Mouse (Mus musculus) lung, embryonic 15.5 days (tissue): ENCODE data around the gene Sde2. TPM values are rescaled to one million over a fixed set of nuclear protein-coding genes. Genes with fewer than 3 reads are reported as not detected.
"Not testable (repeated sequence)": the region's sequence is repeated elsewhere in the genome, so short reads cannot be mapped to it uniquely, and the experiment has no call there.

Experiments
- ATAC-seq: fragments of 200-750 bp; cut with Nextera tagmentation; 2 replicates; pipeline ENCODE4 v1.8.0; 2017; ENCODE audit warnings: moderate number of reproducible peaks, borderline replicate concordance; ENCODE audit not compliant: low FRiP score, low TSS enrichment; ENCODE audit errors: extremely low read depth
- H3K27ac ChIP-seq: fragments of 300-500 bp; sonication (generic); 2 replicates; pipeline ENCODE4 v1.5.1; 2015; ENCODE audit warnings: moderate library complexity, mild to moderate bottlenecking, inconsistent platforms
- H3K27me3 ChIP-seq: fragments of 300-500 bp; sonication (generic); 2 replicates; pipeline ENCODE4 v1.6.1; 2015; ENCODE audit warnings: inconsistent platforms
- H3K36me3 ChIP-seq: fragments of 300-500 bp; sonication (generic); 2 replicates; pipeline ENCODE4 v1.6.1; 2015; ENCODE audit warnings: inconsistent platforms
- H3K4me1 ChIP-seq: fragments of 300-500 bp; sonication (generic); 2 replicates; pipeline ENCODE4 v1.6.1; 2015; ENCODE audit warnings: inconsistent platforms
- H3K4me2 ChIP-seq: fragments of 300-500 bp; sonication (generic); 2 replicates; pipeline ENCODE4 v1.6.1; 2015; ENCODE audit warnings: inconsistent platforms, mild to moderate bottlenecking, moderate library complexity
- H3K4me3 ChIP-seq: fragments of 300-500 bp; sonication (generic); 2 replicates; pipeline ENCODE4 v1.5.1; 2015; ENCODE audit warnings: mild to moderate bottlenecking, inconsistent platforms
- H3K9ac ChIP-seq: fragments of 300-500 bp; sonication (generic); 2 replicates; pipeline ENCODE4 v1.6.1; 2015; ENCODE audit warnings: inconsistent platforms
- H3K9me3 ChIP-seq: fragments of 300-500 bp; sonication (generic); 2 replicates; pipeline ENCODE4 v1.6.1; 2016; ENCODE audit warnings: inconsistent platforms
- WGBS: fragments of 180-500 bp; shearing (Covaris S2); methylation state at CpG from one replicate; pipeline ENCODE4 v1.1.7; 2015; 5-methylcytosine and 5-hydroxymethylcytosine counted together
- polyA plus RNA-seq: library from polyadenylated mRNA; unstranded; fragments of >200 nt; fragmentation: Nextera tagmentation; extraction: Ambion mirVana; gene quantifications from 2 replicates; pipeline ENCODE4 v1.2.1, GENCODE M21; 2015

The Sde2 gene
- polyA plus RNA-seq, 1 experiment from 2014 or later: 36.6 TPM

- not testable (repeated sequence) for H3K27ac ChIP-seq, H3K9me3 ChIP-seq, H3K4me1 ChIP-seq, ATAC-seq, H3K36me3 ChIP-seq, H3K9ac ChIP-seq
- 5% methylated on average over 51 of the region's 51 CpGs for WGBS
- Histone ChIP-seq H3K4me2 (peak overlapping the region; percentile 37), H3K4me3 (peak overlapping the region; percentile 10; the same call in 1 of the 2 replicates), H3K27me3 (peaks cover 42% of the 10 kb centered on the region)
Observed at GRCm38 (mm10) chr1:180894088-180894987, 43.4 kb downstream of the Sde2 start.

- Histone ChIP-seq H3K9me3 (no peaks in the 10 kb centered on the region), H3K4me3 (no peak overlapping the region), H3K27ac (no peak overlapping the region), H3K4me2 (no peak overlapping the region), H3K27me3 (no peaks in the 10 kb centered on the region), H3K36me3 (peaks cover 2% of the 10 kb centered on the region; the same call in 1 of the 2 replicates), H3K9ac (no peak overlapping the region), H3K4me1 (peaks cover 18% of the 10 kb centered on the region)
- 2% methylated on average over 4 of the region's 4 CpGs for WGBS
- no peak for ATAC-seq
Observed at GRCm38 (mm10) chr1:180901107-180901506, 50.2 kb downstream of the Sde2 start.

- H3K9ac ChIP-seq: no peak overlapping the region
- H3K4me1 ChIP-seq: peaks cover 18% of the 10 kb centered on the region
- H3K4me2 ChIP-seq: no peak overlapping the region
- no peak overlapping the region for H3K27ac ChIP-seq
- no peaks in the 10 kb centered on the region for H3K9me3 ChIP-seq
- WGBS: 28% methylated on average over 5 of the region's 5 CpGs
- no peak overlapping the region for H3K4me3 ChIP-seq
- peaks cover 19% of the 10 kb centered on the region for H3K36me3 ChIP-seq
- ATAC-seq: no peak
- H3K27me3 ChIP-seq: no peaks in the 10 kb centered on the region
Observed at GRCm38 (mm10) chr1:180902915-180903314, 52.0 kb downstream of the Sde2 start.

GRCm38 (mm10) chr1:180903666-180904038 is 52.7 kb downstream of the Sde2 start:
- Histone ChIP-seq H3K4me1 (peaks cover 18% of the 10 kb centered on the region), H3K9ac (peak overlapping the region; percentile 92; the same call in 1 of the 2 replicates), H3K27me3 (no peaks in the 10 kb centered on the region), H3K27ac (0 out of 2 replicates have a peak overlapping the region, but pooled peaks have one; percentile 17), H3K4me3 (peak overlapping the region; percentile 92), H3K36me3 (peaks cover 23% of the 10 kb centered on the region), H3K9me3 (no peaks in the 10 kb centered on the region), H3K4me2 (peak overlapping the region; percentile 73)
- 26% methylated on average over 10 of the region's 10 CpGs for WGBS
- no peak for ATAC-seq

GRCm38 (mm10) chr1:180904039-180904814 is 53.3 kb downstream of the Sde2 start, which contains the start of gene Pycr2:
Gene Pycr2, plus strand, starts transcription at chr1:180904293.
- H3K4me3 ChIP-seq: peak within 1 kb of the TSS; percentile 92
- H3K4me2 ChIP-seq: peak within 1 kb of the TSS; percentile 73
- H3K9me3 ChIP-seq: no peaks in the 10 kb centered on the region
- WGBS: under 1% methylated on average over 52 of the region's 52 CpGs
- H3K27me3 ChIP-seq: no peaks in the 10 kb centered on the region
- peak within 1 kb of the TSS; percentile 68 for H3K27ac ChIP-seq
- peaks cover 18% of the 10 kb centered on the region for H3K4me1 ChIP-seq
- H3K9ac ChIP-seq: peak within 1 kb of the TSS; percentile 92
- peaks cover 23% of the 10 kb centered on the region for H3K36me3 ChIP-seq
- ATAC-seq: peak; percentile 98

GRCm38 (mm10) chr1:180904815-180905080 is 53.8 kb downstream of the Sde2 start:
- Histone ChIP-seq H3K9me3 (no peaks in the 10 kb centered on the region), H3K36me3 (peaks cover 23% of the 10 kb centered on the region), H3K27me3 (no peaks in the 10 kb centered on the region), H3K27ac (peak overlapping the region; percentile 68; the same call in 1 of the 2 replicates), H3K4me2 (peak overlapping the region; percentile 73), H3K4me1 (peaks cover 18% of the 10 kb centered on the region), H3K9ac (peak overlapping the region; percentile 92), H3K4me3 (peak overlapping the region; percentile 92)
- WGBS: 2% methylated on average over 5 of the region's 5 CpGs
- no peak for ATAC-seq

- Histone ChIP-seq H3K4me2 (peak overlapping the region; percentile 73), H3K4me3 (peak overlapping the region; percentile 92), H3K27ac (no peak overlapping the region), H3K36me3 (peaks cover 23% of the 10 kb centered on the region), H3K27me3 (no peaks in the 10 kb centered on the region), H3K9me3 (no peaks in the 10 kb centered on the region), H3K9ac (peak overlapping the region; percentile 19; the same call in 1 of the 2 replicates), H3K4me1 (peaks cover 18% of the 10 kb centered on the region)
- no peak for ATAC-seq
- 59% methylated on average over 6 of the region's 6 CpGs for WGBS
Observed at GRCm38 (mm10) chr1:180905307-180905706, 54.4 kb downstream of the Sde2 start.

GRCm38 (mm10) chr1:180905876-180906275 is 54.9 kb downstream of the Sde2 start:
- Histone ChIP-seq H3K36me3 (peaks cover 23% of the 10 kb centered on the region), H3K9me3 (no peaks in the 10 kb centered on the region), H3K4me1 (peaks cover 18% of the 10 kb centered on the region), H3K4me2 (no peak overlapping the region), H3K27ac (no peak overlapping the region), H3K9ac (0 out of 2 replicates have a peak overlapping the region, but pooled peaks have one; percentile 19), H3K4me3 (no peak overlapping the region), H3K27me3 (no peaks in the 10 kb centered on the region)
- WGBS: 93% methylated on average over 17 of the region's 17 CpGs
- no peak for ATAC-seq

- Histone ChIP-seq H3K9me3 (no peaks in the 10 kb centered on the region), H3K9ac (no peak overlapping the region), H3K4me2 (no peak overlapping the region)
Observed at GRCm38 (mm10) chr1:180906461-180907147, 55.7 kb downstream of the Sde2 start.

GRCm38 (mm10) chr1:180911138-180911537 is 60.2 kb downstream of the Sde2 start:
- Histone ChIP-seq H3K36me3 (peaks cover 21% of the 10 kb centered on the region), H3K4me3 (no peak overlapping the region), H3K27ac (no peak overlapping the region), H3K27me3 (no peaks in the 10 kb centered on the region), H3K9ac (no peak overlapping the region), H3K9me3 (no peaks in the 10 kb centered on the region), H3K4me1 (no peaks in the 10 kb centered on the region), H3K4me2 (peak overlapping the region; percentile 28)
- WGBS: 48% methylated on average over 8 of the region's 8 CpGs
- ATAC-seq: no peak

More at GRCm38 (mm10) chr1:180906461-180907147, 55.7 kb downstream of the Sde2 start:
- Histone ChIP-seq H3K36me3 (peaks cover 23% of the 10 kb centered on the region), H3K4me3 (no peak overlapping the region), H3K27me3 (no peaks in the 10 kb centered on the region), H3K27ac (no peak overlapping the region), H3K4me1 (peaks cover 18% of the 10 kb centered on the region)
- ATAC-seq: no peak
- 90% methylated on average over 24 of the region's 24 CpGs for WGBS

- no peak for ATAC-seq
- Histone ChIP-seq H3K36me3 (peaks cover 15% of the 10 kb centered on the region), H3K4me3 (no peak overlapping the region), H3K27ac (no peak overlapping the region), H3K9me3 (no peaks in the 10 kb centered on the region), H3K4me1 (no peaks in the 10 kb centered on the region), H3K9ac (no peak overlapping the region), H3K27me3 (no peaks in the 10 kb centered on the region), H3K4me2 (peak overlapping the region; percentile 28)
- 49% methylated on average over 20 of the region's 20 CpGs for WGBS
Observed at GRCm38 (mm10) chr1:180911653-180912287, 60.8 kb downstream of the Sde2 start.
